Mouse (Mus musculus): ENCODE results near the gene Slc35a3.

The Slc35a3 gene

DNA sequence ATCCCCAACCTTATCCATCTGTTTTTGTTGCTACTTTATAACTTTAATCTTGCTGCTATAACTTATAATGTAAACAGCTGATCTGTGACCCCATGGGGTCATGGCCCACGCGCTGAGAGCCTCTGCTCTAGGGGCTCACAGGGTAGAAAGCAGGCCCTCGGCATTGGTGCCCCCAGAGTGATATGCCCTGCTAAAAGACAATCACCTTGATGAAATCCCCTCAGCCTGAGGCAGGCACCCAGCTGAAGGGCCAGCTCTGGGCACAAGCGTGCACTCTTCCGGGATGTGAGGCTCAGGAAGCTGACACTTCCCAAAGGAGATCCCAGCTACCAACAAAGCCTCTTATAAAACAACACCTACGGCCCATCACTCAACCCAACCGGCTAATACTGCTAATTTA, 74.1 kb downstream of the Slc35a3 start:
- DNase-seq (ENCODE audit: low spot score in 2 of 2) = no peak

DNA sequence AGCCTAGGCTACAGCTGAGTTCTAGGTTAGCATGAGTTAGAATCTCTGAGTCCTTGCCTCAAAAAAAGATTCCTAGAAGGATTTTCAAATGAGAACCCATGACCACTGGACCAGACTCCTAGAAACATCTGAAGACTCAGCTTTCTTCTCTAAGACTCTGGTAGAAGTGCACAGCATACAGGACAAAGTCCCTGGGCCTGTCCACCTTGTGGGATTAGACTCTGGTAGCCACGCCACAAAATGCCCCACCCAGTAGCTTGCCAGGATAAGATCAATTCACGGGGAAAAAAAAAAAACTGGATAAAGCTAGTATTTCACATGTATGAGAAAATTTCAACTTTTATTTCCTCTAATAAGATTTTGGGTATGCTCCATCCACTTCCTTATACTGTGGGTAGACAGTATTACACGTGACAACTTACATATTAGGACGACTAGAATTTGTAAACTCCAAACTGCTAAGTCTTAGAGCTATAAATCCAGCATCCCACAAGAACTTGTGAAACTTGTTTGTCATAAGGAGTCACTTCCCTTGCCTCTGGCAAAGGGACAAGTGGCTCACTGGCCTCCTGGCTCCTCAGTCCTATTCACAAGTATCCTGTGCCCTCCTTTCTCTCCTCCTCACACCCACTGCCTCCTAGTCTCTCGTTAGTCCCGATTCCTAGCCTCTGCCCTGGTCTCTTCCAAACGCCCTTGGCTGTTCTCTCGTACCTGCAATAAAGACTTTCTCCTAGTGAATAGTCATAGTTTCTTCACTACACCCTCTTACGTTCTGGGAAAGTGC, 74.7 kb downstream of the Slc35a3 start:
- DNase-seq (ENCODE audit: low spot score in 2 of 2) = no peak

DNA sequence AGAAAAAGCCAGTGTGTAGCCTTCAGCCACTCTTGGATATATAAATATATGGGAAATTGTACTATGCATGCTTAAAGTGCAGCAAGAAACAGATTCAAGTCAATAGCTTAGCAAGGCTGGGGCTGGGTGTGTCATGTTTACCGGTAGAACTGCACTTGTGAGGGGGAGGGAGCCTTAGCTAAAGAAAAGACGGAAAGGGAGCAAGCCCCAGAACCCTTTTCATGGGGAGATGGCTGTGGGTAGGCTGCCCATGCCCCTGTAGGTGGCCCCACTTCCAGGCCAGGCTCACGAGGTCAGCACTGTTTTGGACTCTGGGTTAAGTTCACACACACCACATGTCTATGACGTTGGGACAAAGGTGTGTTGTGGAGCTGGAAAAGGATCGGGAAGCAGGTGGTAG, 76.8 kb downstream of the Slc35a3 start:
- no peak for DNase-seq (ENCODE audit: low spot score in 2 of 2)

DNA sequence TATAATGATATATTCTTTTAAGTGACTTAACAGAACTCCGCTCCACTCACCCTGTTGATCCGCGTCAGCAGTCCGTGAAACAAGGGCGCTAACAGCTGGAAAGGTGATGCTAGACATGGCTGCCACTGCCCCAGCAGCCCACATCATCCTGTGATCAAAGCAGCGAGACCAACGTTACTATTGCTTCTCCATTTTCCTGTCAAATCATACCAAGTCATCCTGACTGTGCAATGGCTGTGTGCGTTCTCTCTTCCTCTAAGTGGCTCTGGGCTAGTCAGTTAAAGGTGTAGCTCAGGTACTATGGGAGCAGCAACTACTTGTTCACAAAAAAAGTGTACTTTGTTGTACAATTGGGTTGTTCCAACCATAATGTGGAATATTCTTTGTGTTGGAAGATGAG, 77.8 kb downstream of the Slc35a3 start:
- DNase-seq (ENCODE audit: low spot score in 2 of 2) = no peak

DNA sequence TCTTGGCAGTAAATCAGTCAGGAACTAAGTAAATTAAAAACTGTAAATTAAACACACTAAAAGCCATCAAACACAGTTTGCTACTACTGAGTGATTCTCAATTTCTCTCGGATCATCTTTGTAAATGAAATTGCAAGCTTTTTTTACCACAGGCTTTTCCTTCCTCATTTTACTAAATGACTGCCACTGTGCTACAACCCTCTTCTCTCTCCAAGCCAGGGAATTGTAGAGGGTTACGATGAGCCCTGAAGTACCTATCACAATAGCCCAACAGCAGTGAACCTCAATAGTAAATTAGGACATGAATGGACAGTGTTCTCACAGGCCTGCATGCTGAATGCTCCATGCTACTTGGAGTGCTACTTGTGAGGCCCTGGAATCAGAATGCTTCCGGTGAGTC, 78.5 kb downstream of the Slc35a3 start:
- no peak for DNase-seq (ENCODE audit: low spot score in 2 of 2)

DNA sequence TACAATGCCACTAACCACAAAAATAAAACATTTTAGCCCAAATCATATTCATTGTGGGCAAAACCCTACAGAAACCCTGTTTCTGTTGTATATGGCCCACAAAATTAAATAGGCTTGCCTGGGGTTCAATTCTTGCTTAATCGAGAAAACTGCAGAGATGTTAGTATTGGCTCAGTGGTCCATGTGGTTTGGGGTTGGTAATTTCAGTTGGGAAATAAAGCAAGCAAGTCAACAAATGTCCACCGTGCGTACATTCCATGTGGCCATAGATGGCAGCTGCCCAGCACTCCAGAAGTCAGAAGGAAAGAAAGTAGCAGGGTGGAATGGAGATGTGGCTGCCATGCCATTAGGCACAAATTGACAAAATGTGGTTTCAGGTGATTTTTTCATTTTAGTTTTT, 79.7 kb downstream of the Slc35a3 start:
- DNase-seq (ENCODE audit: low spot score in 2 of 2) = no peak

DNA sequence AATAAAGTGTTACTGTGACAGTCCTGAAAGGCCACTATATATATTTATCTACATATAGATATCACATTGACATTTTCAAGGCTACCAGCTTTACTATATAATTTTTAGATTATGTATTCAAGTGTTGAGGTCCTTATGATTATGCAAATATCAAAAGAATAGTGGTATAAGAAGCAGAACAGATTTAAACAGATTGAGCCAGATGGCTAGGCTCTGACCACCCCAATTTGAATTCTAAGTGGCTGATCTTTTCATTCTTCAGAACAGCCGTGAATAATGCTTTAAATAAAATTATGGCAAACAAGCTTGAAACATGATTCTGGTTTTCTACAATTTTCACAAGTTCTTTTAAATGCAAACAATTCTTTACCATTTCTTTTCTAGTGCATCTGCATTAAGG, 81.2 kb downstream of the Slc35a3 start:
- no peak for DNase-seq (ENCODE audit: low spot score in 2 of 2)

DNA sequence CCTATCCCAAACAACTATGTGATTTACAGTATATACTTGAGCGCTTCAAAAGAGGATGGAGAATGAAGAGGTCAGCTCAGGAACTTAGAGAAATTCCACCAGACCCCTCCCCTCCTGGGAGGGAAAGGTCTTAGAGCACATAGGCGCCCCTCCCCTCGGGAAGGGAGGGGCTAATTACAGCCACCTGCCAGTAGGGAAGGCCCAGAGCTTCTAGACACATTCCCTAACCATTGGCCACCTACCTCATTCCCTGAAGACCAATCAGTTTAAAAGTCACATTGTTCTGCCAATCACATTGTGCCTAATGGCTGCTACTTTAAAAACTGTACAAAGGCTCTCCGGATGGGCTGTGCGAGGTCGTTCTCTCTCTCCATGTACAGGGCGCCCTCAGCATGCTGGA, 90.0 kb downstream of the Slc35a3 start:
- no peak for DNase-seq (ENCODE audit: low spot score in 2 of 2)

DNA sequence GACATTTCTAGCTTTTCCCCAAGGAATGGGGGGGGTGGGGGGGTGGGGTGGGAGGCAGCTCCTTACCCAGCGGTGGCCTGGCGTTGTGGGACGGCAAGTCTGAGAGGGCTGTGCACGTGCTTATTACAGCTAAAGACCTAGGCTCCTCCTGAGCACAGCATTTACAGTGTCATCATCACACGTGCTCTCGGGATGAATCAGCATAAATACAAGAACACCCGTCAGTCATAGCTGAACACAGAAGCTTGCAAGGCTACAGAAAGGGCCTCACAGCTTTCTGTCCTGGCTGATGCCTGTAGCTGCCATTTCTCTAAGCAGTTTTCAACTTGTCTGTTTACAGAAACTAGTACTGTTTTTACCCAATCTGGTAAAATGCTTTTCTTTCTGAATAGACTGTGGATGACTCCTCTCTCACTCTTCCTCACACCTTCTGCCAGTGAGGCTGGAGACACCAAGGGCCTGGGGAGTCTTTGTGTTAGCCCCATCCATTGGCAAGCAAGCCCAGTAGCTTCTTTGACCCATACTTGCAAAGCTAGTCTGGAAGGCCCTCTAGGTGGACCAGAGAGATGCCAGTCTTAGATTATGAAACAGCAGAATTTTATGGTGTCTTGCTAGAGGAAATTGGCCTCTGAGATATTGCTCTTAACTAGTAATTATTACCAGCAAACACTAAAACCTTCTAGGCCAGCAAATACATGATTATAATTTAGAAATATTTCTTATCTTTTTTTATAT, 91.8 kb downstream of the Slc35a3 start:
- DNase-seq (ENCODE audit: low spot score in 2 of 2) = no peak
